Mouse (Mus musculus): ENCODE results near the gene Dpp10.

Dpp10 gene

GRCm38 (mm10) chr1:123919606-123920005 is 125.8 kb downstream of the Dpp10 start:
- in situ Hi-C loops (cut with MboI, MseI), result loop anchor here in 1 of 2 experiments (10.0 kb wide), 1 partner anchor 1735 kb away; no protein-coding TSS in a partner anchor

GRCm38 (mm10) chr1:123902628-123903027 is 142.7 kb downstream of the Dpp10 start:
- in situ Hi-C loops (cut with MboI, MseI), result loop anchor here in 1 of 2 experiments (5.0 kb wide), 1 partner anchor 90 kb away; no protein-coding TSS in a partner anchor

GRCm38 (mm10) chr1:123901218-123901617 is 144.1 kb downstream of the Dpp10 start:
- in situ Hi-C loops (cut with MboI, MseI), result loop anchor here in 1 of 2 experiments (5.0 kb wide), 1 partner anchor 89 kb away; no protein-coding TSS in a partner anchor

- in situ Hi-C loops (cut with MboI, MseI), result loop anchor here in 1 of 2 experiments (10.0 kb wide), 1 partner anchor 1432 kb away; no protein-coding TSS in a partner anchor
Observed at GRCm38 (mm10) chr1:123887243-123887642, 158.1 kb downstream of the Dpp10 start.

- in situ Hi-C loops (cut with MboI, MseI), result loop anchor here in 1 of 2 experiments (10.0 kb wide), 1 partner anchor 912 kb away; no protein-coding TSS in a partner anchor
Observed at GRCm38 (mm10) chr1:123846881-123847280, 198.5 kb downstream of the Dpp10 start.

- in situ Hi-C loops (cut with MboI, MseI), result no loop called here
Observed at GRCm38 (mm10) chr1:123801206-123801605, 244.2 kb downstream of the Dpp10 start.

GRCm38 (mm10) chr1:123765511-123765910 is 279.8 kb downstream of the Dpp10 start:
- in situ Hi-C loops (cut with MboI, MseI), result no loop called here

- in situ Hi-C loops (cut with MboI, MseI), result no loop called here
Observed at GRCm38 (mm10) chr1:123762272-123762671, 283.1 kb downstream of the Dpp10 start.

- in situ Hi-C loops (cut with MboI, MseI), result no loop called here
Observed at GRCm38 (mm10) chr1:123756055-123756454, 289.3 kb downstream of the Dpp10 start.

GRCm38 (mm10) chr1:123707292-123707691 is 338.1 kb downstream of the Dpp10 start:
- in situ Hi-C loops (cut with MboI, MseI), result no loop called here

- in situ Hi-C loops (cut with MboI, MseI), result no loop called here
Observed at GRCm38 (mm10) chr1:123658409-123658808, 386.9 kb downstream of the Dpp10 start.

- in situ Hi-C loops (cut with MboI, MseI), result no loop called here
Observed at GRCm38 (mm10) chr1:123656607-123657006, 388.8 kb downstream of the Dpp10 start.

GRCm38 (mm10) chr1:123637897-123638296 is 407.5 kb downstream of the Dpp10 start:
- in situ Hi-C loops (cut with MboI, MseI), result no loop called here

GRCm38 (mm10) chr1:123628268-123628667 is 417.1 kb downstream of the Dpp10 start:
- in situ Hi-C loops (cut with MboI, MseI), result no loop called here

- in situ Hi-C loops (cut with MboI, MseI), result no loop called here
Observed at GRCm38 (mm10) chr1:123584857-123585256, 460.5 kb downstream of the Dpp10 start.

- in situ Hi-C loops (cut with MboI, MseI), result no loop called here
Observed at GRCm38 (mm10) chr1:123580112-123580511, 465.2 kb downstream of the Dpp10 start.

- in situ Hi-C loops (cut with MboI, MseI), result loop anchor here in 1 of 2 experiments (25.0 kb wide), 1 partner anchor 411 kb away; no protein-coding TSS in a partner anchor
Observed at GRCm38 (mm10) chr1:123573713-123574112, 471.6 kb downstream of the Dpp10 start.

GRCm38 (mm10) chr1:123542496-123542895 is 502.9 kb downstream of the Dpp10 start:
- in situ Hi-C loops (cut with MboI, MseI), result no loop called here

- in situ Hi-C loops (cut with MboI, MseI), result no loop called here
Observed at GRCm38 (mm10) chr1:123467729-123468128, 577.6 kb downstream of the Dpp10 start.

- in situ Hi-C loops (cut with MboI, MseI), result no loop called here
Observed at GRCm38 (mm10) chr1:123414163-123414562, 631.2 kb downstream of the Dpp10 start.

GRCm38 (mm10) chr1:123351300-123351699 is 694.1 kb downstream of the Dpp10 start:
- in situ Hi-C loops (cut with MboI, MseI), result no loop called here

- in situ Hi-C loops (cut with MboI, MseI), result no loop called here
Observed at GRCm38 (mm10) chr1:123337877-123338276, 707.5 kb downstream of the Dpp10 start.

- in situ Hi-C loops (cut with MboI, MseI), result no loop called here
Observed at GRCm38 (mm10) chr1:123316886-123317285, 728.5 kb downstream of the Dpp10 start.
